In the genomic region with DNA sequence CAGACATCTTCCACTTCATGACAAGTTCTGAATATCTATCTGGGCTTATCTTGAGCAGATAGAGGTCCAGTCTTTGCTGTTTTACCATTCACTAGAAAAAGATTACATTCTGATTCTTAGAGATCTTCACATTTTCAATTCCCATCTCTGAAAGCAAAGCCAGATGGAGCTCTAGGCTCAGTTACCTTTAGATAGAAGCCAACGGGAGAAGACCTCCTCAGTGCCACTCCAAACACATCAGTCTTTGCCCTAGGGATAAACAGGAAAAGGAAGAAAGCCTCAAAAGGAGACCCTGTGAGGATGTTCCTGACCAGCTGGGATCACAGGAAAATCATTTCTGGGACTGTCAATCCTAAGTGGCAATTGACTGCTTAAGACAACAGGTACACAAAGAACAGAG, we compare ENCODE assay signal across 20 mouse cellular contexts. TPM values are rescaled to one million over a fixed set of nuclear protein-coding genes. Genes with fewer than 3 reads are reported as not detected.
A peak's percentile ranks its signal among the peaks of the same experiment; 100 is the strongest.
DNase-seq lines count a peak whose midpoint lies in the region; ATAC-seq and TF ChIP-seq lines count a peak whose summit lies in the region.
"Had no signal": no experiment of that assay in that cellular context is flagged by ENCODE, and none has a peak within 500 bp of the region (broad histone marks: within the 10 kb centered on the region; RNA-seq: fewer than 3 reads in every experiment).

No protein-coding gene starts in this region.

- no peak for ATAC-seq in heart, postnatal 0 days (ENCODE audit: insufficient read depth, low read depth)
- no peak for ATAC-seq in midbrain, postnatal 0 days (ENCODE audit: low FRiP score)
- ATAC-seq: forebrain, embryonic 16.5 days; inflammation-experienced regulatory T-cells, adult 6 months had no signal

- no peaks in the 10 kb centered on the region for H3K4me1 ChIP-seq in heart, postnatal 0 days (ENCODE audit: control insufficient read depth, insufficient read depth)
- H3K4me1 ChIP-seq in midbrain, postnatal 0 days (ENCODE audit: insufficient read depth, low read length): no peaks in the 10 kb centered on the region
- peaks cover 13% of the 10 kb centered on the region for H3K4me1 ChIP-seq in midbrain, embryonic 10.5 days

- DNase-seq in heart, postnatal 0 days (ENCODE audit: low spot score): no peak
- no peak for DNase-seq in heart, postnatal 4 days
- DNase-seq in layer of hippocampus, adult 2 months (ENCODE audit: low spot score in 2 of 2): no peak
- DNase-seq in layer of hippocampus, postnatal 25 days (ENCODE audit: extremely low spot score in 1 of 2, low spot score in 1 of 2): no peak
- DNase-seq in midbrain, postnatal 0 days (ENCODE audit: low spot score): no peak
- no peak for DNase-seq in midbrain, embryonic 10.5 days (ENCODE audit: low spot score)
- no peak for DNase-seq in MN1 (ENCODE audit: low spot score)
- DNase-seq: adrenal gland, postnatal 14 days; cerebellum, adult 11-12 months; cerebellum, adult 9-10 months; cerebellum, postnatal 25 days; gastrocnemius, postnatal 25 days; heart, postnatal 14 days had no signal

- TF ChIP-seq CTCF in heart, postnatal 0 days (IDR thresholded peaks at IDR 0.05; ENCODE audit: low read depth): peak; percentile 4; the same call in 1 of the 2 replicates
- TF ChIP-seq CTCF in layer of hippocampus, adult 2 months (conservative IDR thresholded peaks at IDR 0.05): peak; percentile 64
- TF ChIP-seq CTCF in midbrain, postnatal 0 days (IDR thresholded peaks at IDR 0.05): peak; percentile 50; the same call in 1 of the 2 replicates

- peaks cover 11% of the 10 kb centered on the region for H3K36me3 ChIP-seq in heart, postnatal 0 days (replicated peaks; ENCODE audit: control insufficient read depth, insufficient read depth, low read length)
- peaks cover 9% of the 10 kb centered on the region for H3K36me3 ChIP-seq in midbrain, postnatal 0 days (ENCODE audit: insufficient read depth, low read length)
- peaks cover 8% of the 10 kb centered on the region; the same call in 1 of the 2 replicates for H3K36me3 ChIP-seq in midbrain, embryonic 10.5 days
- H3K36me3 ChIP-seq: embryonic facial prominence, embryonic 12.5 days had no signal

- H3K27me3 ChIP-seq in heart, postnatal 0 days (ENCODE audit: control insufficient read depth, insufficient read depth, low read length): no peaks in the 10 kb centered on the region
- H3K27me3 ChIP-seq in midbrain, postnatal 0 days (ENCODE audit: insufficient read depth, low read length): peaks cover 5% of the 10 kb centered on the region
- peaks cover 36% of the 10 kb centered on the region for H3K27me3 ChIP-seq in midbrain, embryonic 10.5 days (ENCODE audit: low read depth, poor library complexity, severe bottlenecking)

- H3K9me3 ChIP-seq in heart, postnatal 0 days (replicated peaks; ENCODE audit: control insufficient read depth, low read length): no peaks in the 10 kb centered on the region
- no peaks in the 10 kb centered on the region for H3K9me3 ChIP-seq in midbrain, postnatal 0 days (ENCODE audit: low read length)
- no peaks in the 10 kb centered on the region for H3K9me3 ChIP-seq in midbrain, embryonic 10.5 days (replicated peaks)
- H3K9me3 ChIP-seq: embryonic facial prominence, embryonic 12.5 days; forebrain, embryonic 12.5 days; hindbrain, embryonic 10.5 days; hindbrain, embryonic 15.5 days had no signal

- TF ChIP-seq EP300 in heart, postnatal 0 days (IDR thresholded peaks at IDR 0.05; ENCODE audit: low read depth): no peak

- no peak overlapping the region for H3K4me2 ChIP-seq in heart, postnatal 0 days (ENCODE audit: low read depth, low read length)
- no peak overlapping the region for H3K4me2 ChIP-seq in midbrain, postnatal 0 days (ENCODE audit: low read depth, low read length, poor library complexity, severe bottlenecking)
- H3K4me2 ChIP-seq: embryonic facial prominence, embryonic 12.5 days; forebrain, embryonic 12.5 days; hindbrain, embryonic 15.5 days had no signal

- H3K4me3 ChIP-seq in heart, postnatal 0 days (ENCODE audit: low read depth, low read length): no peak overlapping the region
- H3K4me3 ChIP-seq in layer of hippocampus, adult 2 months: no peak overlapping the region
- no peak overlapping the region for H3K4me3 ChIP-seq in midbrain, postnatal 0 days (ENCODE audit: low read depth, low read length)
- no peak overlapping the region for H3K4me3 ChIP-seq in midbrain, embryonic 10.5 days
- H3K4me3 ChIP-seq: embryonic facial prominence, embryonic 12.5 days; forebrain, embryonic 12.5 days; hindbrain, embryonic 10.5 days; hindbrain, embryonic 15.5 days had no signal

- no peak overlapping the region for H3K9ac ChIP-seq in heart, postnatal 0 days (replicated peaks; ENCODE audit: low read depth, low read length)
- H3K9ac ChIP-seq in midbrain, postnatal 0 days (replicated peaks; ENCODE audit: low read length, poor library complexity, severe bottlenecking): no peak overlapping the region
- H3K9ac ChIP-seq: embryonic facial prominence, embryonic 12.5 days; forebrain, embryonic 12.5 days; hindbrain, embryonic 15.5 days had no signal

- WGBS in heart, postnatal 0 days: 33% methylated on average over 1 of the region's 1 CpGs
- WGBS in midbrain, postnatal 0 days: 49% methylated on average over 1 of the region's 1 CpGs
- 66% methylated on average over 1 of the region's 1 CpGs for WGBS in midbrain, embryonic 10.5 days

- H3K27ac ChIP-seq in heart, postnatal 0 days (ENCODE audit: low read depth): no peak overlapping the region
- H3K27ac ChIP-seq in layer of hippocampus, adult 2 months: no peak overlapping the region
- no peak overlapping the region for H3K27ac ChIP-seq in midbrain, postnatal 0 days (ENCODE audit: low read depth, low read length)
- H3K27ac ChIP-seq in midbrain, embryonic 10.5 days (replicated peaks): no peak overlapping the region
- H3K27ac ChIP-seq: embryonic facial prominence, embryonic 12.5 days; forebrain, embryonic 12.5 days; hindbrain, embryonic 10.5 days; hindbrain, embryonic 15.5 days had no signal

RNA-seq across cellular contexts. Expression of a gene that starts 3.1 kb away (rescaled TPM):
- total RNA-seq in heart, postnatal 0 days (2014; rRNA removed; ENCODE audit: low replicate concordance): 144 and 168 TPM in 2 replicates
- polyA plus RNA-seq in heart, postnatal 0 days (2015; fragmentation: Nextera tagmentation; extraction: Ambion mirVana): 61.8 and 63.8 TPM in 2 replicates
- total RNA-seq in heart, postnatal 4 days (2021): 10 to 100 TPM; 88.5 to 98.9 TPM
- 10 to 100 TPM; 27.8 to 30.3 TPM for total RNA-seq in layer of hippocampus, adult 2 months (2021)
- total RNA-seq in layer of hippocampus, postnatal 25 days (2021): 10 to 100 TPM; 20.9 to 22.1 TPM
- 12.5 and 13.3 TPM in 2 replicates for total RNA-seq in midbrain, postnatal 0 days (2014; rRNA removed)
- polyA plus RNA-seq in midbrain, postnatal 0 days (2015; fragmentation: Nextera tagmentation; extraction: Ambion mirVana): 5.2 and 5.8 TPM in 2 replicates
- 0.65 TPM in 2 replicates for polyA plus RNA-seq in midbrain, embryonic 10.5 days (2016; fragmentation: Nextera tagmentation; extraction: Ambion mirVana)
- total RNA-seq: granulocyte monocyte progenitor cell, adult 5-6 weeks had no signal

Comparison
In these comparisons a context has a peak if more than half of its experiments do, and no peak if none do; other contexts are left out.
1. CTCF ChIP-seq: peak in every context shown above with its lines; median percentile 64 in layer of hippocampus, adult 2 months; 50 in midbrain, postnatal 0 days; 4 in heart, postnatal 0 days.